Mouse (Mus musculus) midbrain, embryonic 11.5 days (tissue): ENCODE results near the gene Emc9. TPM values are rescaled to one million over a fixed set of nuclear protein-coding genes. Genes with fewer than 3 reads are reported as not detected.

Experiments
- ATAC-seq: fragments of 200-750 bp; cut with Nextera tagmentation; 2 replicates; pipeline ENCODE4 v1.8.0; 2017; ENCODE audit warnings: moderate TSS enrichment, moderate library complexity; ENCODE audit not compliant: low FRiP score
- DNase-seq: peaks from one replicate; pipeline ENCODE4 v3.0.0; 2015; ENCODE audit warnings: low spot score; ENCODE audit errors: missing footprints
- H3K27ac ChIP-seq: fragments of 300-500 bp; sonication (generic); 2 replicates; pipeline ENCODE4 v1.5.1; 2014; ENCODE audit warnings: low read depth, low read length
- H3K27me3 ChIP-seq: fragments of 300-500 bp; sonication (generic); 2 replicates; pipeline ENCODE4 v1.6.1; 2014; ENCODE audit warnings: mild to moderate bottlenecking, low read length, moderate library complexity, mixed read lengths; ENCODE audit not compliant: control insufficient read depth, insufficient read depth
- H3K36me3 ChIP-seq: fragments of 300-500 bp; sonication (generic); 2 replicates; pipeline ENCODE4 v1.6.1; 2014; ENCODE audit warnings: mild to moderate bottlenecking, low read length, moderate library complexity, mixed read lengths; ENCODE audit not compliant: control insufficient read depth, insufficient read depth
- H3K4me1 ChIP-seq: fragments of 300-500 bp; sonication (generic); 2 replicates; pipeline ENCODE4 v1.6.1; 2014; ENCODE audit warnings: low read length; ENCODE audit not compliant: control insufficient read depth, insufficient read depth
- H3K4me2 ChIP-seq: fragments of 300-500 bp; sonication (generic); 2 replicates; pipeline ENCODE4 v1.6.1; 2014; ENCODE audit warnings: mild to moderate bottlenecking, moderate library complexity
- H3K4me3 ChIP-seq: fragments of 300-500 bp; sonication (generic); 2 replicates; pipeline ENCODE4 v1.5.1; 2014; ENCODE audit warnings: low read depth, low read length
- H3K9ac ChIP-seq: fragments of 300-500 bp; sonication (generic); 2 replicates; pipeline ENCODE4 v1.6.1; 2014; ENCODE audit warnings: low read length
- H3K9me3 ChIP-seq: fragments of 300-500 bp; sonication (generic); 2 replicates; pipeline ENCODE4 v1.6.1; 2016; ENCODE audit warnings: low read length; ENCODE audit not compliant: control insufficient read depth
- WGBS: fragments of 180-500 bp; shearing (Covaris S2); extraction: QIAGEN DNeasy Blood & Tissue Kit; methylation state at CpG from one replicate; pipeline ENCODE4 v1.1.7; 2014; 5-methylcytosine and 5-hydroxymethylcytosine counted together
- polyA plus RNA-seq: library from polyadenylated mRNA; unstranded; fragments of >200 nt; fragmentation: Nextera tagmentation; extraction: Ambion mirVana; gene quantifications from 2 replicates; pipeline ENCODE4 v1.2.1, GENCODE M21; 2014

The Emc9 gene
- polyA plus RNA-seq, result 8.1 and 8.4 TPM in 2 replicates

- H3K4me2 ChIP-seq, result peak within 1 kb of the TSS; percentile 60
- H3K9ac ChIP-seq, result peak within 1 kb of the TSS; percentile 65
- no peaks in the 10 kb centered on the region for H3K27me3 ChIP-seq
- DNase-seq, result peak; percentile 89
- WGBS, result 2% methylated on average over 43 of the region's 43 CpGs
- H3K27ac ChIP-seq, result no peak within 1 kb of the TSS
- H3K4me3 ChIP-seq, result peak within 1 kb of the TSS; percentile 43
- peaks cover 9% of the 10 kb centered on the region; the same call in 1 of the 2 replicates for H3K36me3 ChIP-seq
- H3K4me1 ChIP-seq, result peaks cover 2% of the 10 kb centered on the region
- ATAC-seq, result peak; percentile 75
- H3K9me3 ChIP-seq, result no peaks in the 10 kb centered on the region
These were observed at the start of gene Emc9 for GRCm38 (mm10) chr14:55584702-55585565. Emc9 (minus strand) TSS chr14:55585302.

GRCm38 (mm10) chr14:55629312-55629711 is 44.2 kb upstream of the Emc9 start:
- no peak overlapping the region for H3K9ac ChIP-seq
- ATAC-seq, result no peak
- peaks cover 41% of the 10 kb centered on the region for H3K36me3 ChIP-seq
- 57% methylated on average over 5 of the region's 5 CpGs for WGBS
- H3K27ac ChIP-seq, result no peak overlapping the region
- H3K9me3 ChIP-seq, result no peaks in the 10 kb centered on the region
- peak; percentile 88 for DNase-seq
- peaks cover 2% of the 10 kb centered on the region; the same call in 1 of the 2 replicates for H3K4me1 ChIP-seq
- H3K4me2 ChIP-seq, result no peak overlapping the region
- H3K27me3 ChIP-seq, result no peaks in the 10 kb centered on the region
- H3K4me3 ChIP-seq, result no peak overlapping the region

GRCm38 (mm10) chr14:55628077-55628827 is 43.1 kb upstream of the Emc9 start:
- no peaks in the 10 kb centered on the region for H3K9me3 ChIP-seq
- H3K9ac ChIP-seq, result no peak overlapping the region
- H3K27me3 ChIP-seq, result no peaks in the 10 kb centered on the region
- 94% methylated on average over 27 of the region's 27 CpGs for WGBS
- H3K4me2 ChIP-seq, result no peak overlapping the region
- H3K4me3 ChIP-seq, result no peak overlapping the region
- H3K36me3 ChIP-seq, result peaks cover 39% of the 10 kb centered on the region
- H3K27ac ChIP-seq, result no peak overlapping the region
- ATAC-seq, result 0 out of 2 replicates have a peak, but pooled peaks have one; percentile 6
- no peaks in the 10 kb centered on the region for H3K4me1 ChIP-seq
- peak; percentile 61 for DNase-seq

- WGBS, result 53% methylated on average over 22 of the region's 22 CpGs
- DNase-seq, result peak; percentile 84
- H3K27ac ChIP-seq, result no peak overlapping the region
- peak overlapping the region; percentile 11; the same call in 1 of the 2 replicates for H3K4me2 ChIP-seq
- no peaks in the 10 kb centered on the region for H3K36me3 ChIP-seq
- no peaks in the 10 kb centered on the region for H3K4me1 ChIP-seq
- no peak overlapping the region for H3K9ac ChIP-seq
- ATAC-seq, result no peak
- no peaks in the 10 kb centered on the region for H3K9me3 ChIP-seq
- no peaks in the 10 kb centered on the region for H3K27me3 ChIP-seq
- no peak overlapping the region; the same call in 1 of the 2 replicates for H3K4me3 ChIP-seq
These were observed 33.5 kb upstream of the Emc9 start for GRCm38 (mm10) chr14:55618486-55619195.

- H3K36me3 ChIP-seq, result no peaks in the 10 kb centered on the region
- H3K4me3 ChIP-seq, result no peak within 1 kb of the TSS; the same call in 1 of the 2 replicates
- DNase-seq (peak; percentile 85), ATAC-seq (peak; percentile 59)
- H3K4me1 ChIP-seq, result no peaks in the 10 kb centered on the region
- no peak within 1 kb of the TSS for H3K27ac ChIP-seq
- H3K9me3 ChIP-seq, result no peaks in the 10 kb centered on the region
- no peaks in the 10 kb centered on the region for H3K27me3 ChIP-seq
- H3K9ac ChIP-seq, result no peak within 1 kb of the TSS
- WGBS, result 28% methylated on average over 21 of the region's 21 CpGs
- H3K4me2 ChIP-seq, result peak within 1 kb of the TSS; percentile 11; the same call in 1 of the 2 replicates
These were observed 32.7 kb upstream of the Emc9 start, which contains the start of gene Rec8 for GRCm38 (mm10) chr14:55617822-55618221. Rec8 (plus strand) TSS chr14:55618037.

DNA sequence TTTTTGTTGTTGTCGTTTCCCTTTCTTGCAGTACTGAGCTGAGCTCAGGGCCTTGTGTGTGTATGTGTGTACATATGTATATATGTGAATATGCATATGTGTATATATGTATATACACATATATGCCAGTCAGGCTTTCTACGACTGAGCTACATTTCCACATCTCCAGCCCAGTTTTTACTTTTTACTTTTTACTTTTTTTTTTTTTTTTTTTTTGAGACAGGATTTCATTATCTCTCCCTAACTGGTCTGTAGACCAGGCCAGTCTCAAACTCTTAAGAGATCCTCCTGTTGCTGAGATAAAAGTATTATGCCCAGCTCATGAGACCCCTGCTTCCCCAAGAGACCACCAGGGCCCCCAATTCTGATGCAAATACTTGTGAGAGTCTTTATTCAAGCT is 31.7 kb upstream of the Emc9 start:
- H3K27me3 ChIP-seq, result no peaks in the 10 kb centered on the region
- ATAC-seq (no peak), DNase-seq (no peak)
- no peak overlapping the region for H3K4me3 ChIP-seq
- no peaks in the 10 kb centered on the region for H3K36me3 ChIP-seq
- H3K9ac ChIP-seq, result no peak overlapping the region
- H3K4me2 ChIP-seq, result no peak overlapping the region
- no peaks in the 10 kb centered on the region for H3K9me3 ChIP-seq
- 87% methylated on average over 2 of the region's 2 CpGs for WGBS
- H3K4me1 ChIP-seq, result no peaks in the 10 kb centered on the region
- no peak overlapping the region for H3K27ac ChIP-seq

DNA sequence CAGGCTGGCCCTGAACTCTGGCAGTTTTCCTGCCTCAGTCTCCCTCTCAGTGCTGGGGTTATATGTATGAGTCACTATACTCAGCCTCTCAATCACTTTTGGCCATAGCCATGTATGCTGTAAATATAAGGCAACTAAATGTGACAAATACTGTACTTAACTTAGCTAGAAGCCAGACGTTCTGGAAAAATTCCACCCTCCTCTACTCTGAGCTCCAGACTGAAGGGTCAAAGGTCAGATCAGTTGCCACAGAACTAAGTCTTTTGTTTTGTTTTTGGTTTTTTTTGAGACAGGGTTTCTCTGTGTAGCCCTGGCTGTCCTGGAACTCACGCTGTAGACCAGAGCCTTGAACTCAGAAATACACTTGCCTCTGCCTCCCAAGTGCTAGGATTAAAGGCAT is 30.8 kb upstream of the Emc9 start:
- no peaks in the 10 kb centered on the region for H3K4me1 ChIP-seq
- H3K4me2 ChIP-seq, result no peak overlapping the region
- no peaks in the 10 kb centered on the region for H3K27me3 ChIP-seq
- H3K36me3 ChIP-seq, result no peaks in the 10 kb centered on the region
- ATAC-seq (no peak), DNase-seq (peak; percentile 62)
- WGBS, result 52% methylated on average over 2 of the region's 2 CpGs
- H3K4me3 ChIP-seq, result no peak overlapping the region
- H3K9me3 ChIP-seq, result no peaks in the 10 kb centered on the region
- no peak overlapping the region for H3K9ac ChIP-seq
- no peak overlapping the region for H3K27ac ChIP-seq

DNA sequence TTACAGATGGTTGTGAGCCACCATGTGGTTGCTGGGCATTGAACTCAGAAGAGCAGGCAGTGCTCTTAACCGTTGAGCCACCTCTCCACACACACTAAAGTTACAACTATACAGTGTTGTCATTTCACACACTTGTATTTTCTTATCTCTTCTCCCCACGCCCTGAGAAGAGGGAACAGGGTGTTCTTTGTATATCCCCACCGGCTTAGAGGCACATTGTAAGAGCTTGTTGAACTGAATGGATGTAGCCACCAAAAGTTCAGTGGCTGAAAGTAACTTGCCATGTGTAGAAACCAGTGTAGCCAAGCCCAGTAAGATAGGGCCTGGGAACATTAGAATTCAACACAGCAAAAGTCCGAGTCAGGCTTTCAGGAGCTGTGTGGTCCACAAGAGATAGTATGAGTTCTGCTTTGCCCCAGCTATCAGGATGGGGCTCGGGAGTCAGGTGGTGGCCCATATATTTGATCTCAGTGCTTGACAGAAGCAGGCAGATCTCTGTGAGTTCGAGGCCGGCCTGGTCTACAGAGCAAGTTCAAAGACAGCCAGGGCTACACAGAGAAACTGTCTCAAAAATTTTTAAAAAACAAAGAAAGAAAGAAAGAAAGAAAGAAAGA is 29.6 kb upstream of the Emc9 start:
- DNase-seq (peak; percentile 81), ATAC-seq (no peak)
- H3K27ac ChIP-seq, result no peak overlapping the region
- H3K4me1 ChIP-seq, result no peaks in the 10 kb centered on the region
- H3K4me3 ChIP-seq, result no peak overlapping the region
- H3K27me3 ChIP-seq, result no peaks in the 10 kb centered on the region
- H3K9me3 ChIP-seq, result no peaks in the 10 kb centered on the region
- 78% methylated on average over 7 of the region's 7 CpGs for WGBS
- H3K36me3 ChIP-seq, result no peaks in the 10 kb centered on the region
- no peak overlapping the region for H3K9ac ChIP-seq
- H3K4me2 ChIP-seq, result no peak overlapping the region
